Mouse (Mus musculus) urinary bladder, postnatal 25 days (tissue): ENCODE measurements around the gene Ranbp10.
"Not testable (repeated sequence)": the region's sequence is repeated elsewhere in the genome, so short reads cannot be mapped to it uniquely, and the experiment has no call there.

Experiments used
- DNase-seq: peaks from one replicate; pipeline ENCODE4 v3.0.0; 2022; ENCODE audit warnings: low spot score

Ranbp10 gene

GRCm38 (mm10) chr8:105835318-105835717, 8.2 kb upstream of the Ranbp10 start:
- DNase-seq, result peak; percentile 70

- not testable (repeated sequence) for DNase-seq
Observed at GRCm38 (mm10) chr8:105833740-105834139, 6.6 kb upstream of the Ranbp10 start.

DNA sequence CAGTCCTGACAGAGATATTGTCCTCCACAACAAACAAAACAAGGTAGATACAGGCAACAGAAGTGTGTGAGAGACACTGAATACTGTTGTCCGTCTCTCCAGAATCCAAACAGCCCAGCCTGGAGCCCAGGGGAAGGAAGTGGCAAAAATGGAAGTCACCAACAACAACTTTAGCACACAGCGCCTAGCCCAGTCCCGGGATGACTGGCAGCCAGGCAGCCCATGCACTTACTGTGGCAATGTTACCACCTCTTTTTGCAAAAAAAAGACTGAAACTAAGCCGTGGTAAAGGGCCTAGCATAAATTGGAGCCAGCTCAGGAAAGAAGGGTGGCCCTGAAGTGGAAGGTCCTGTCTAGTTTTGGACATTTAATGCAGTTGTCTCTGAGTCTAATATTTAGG, 771 bp downstream of the Ranbp10 start:
- DNase-seq, result no peak

DNA sequence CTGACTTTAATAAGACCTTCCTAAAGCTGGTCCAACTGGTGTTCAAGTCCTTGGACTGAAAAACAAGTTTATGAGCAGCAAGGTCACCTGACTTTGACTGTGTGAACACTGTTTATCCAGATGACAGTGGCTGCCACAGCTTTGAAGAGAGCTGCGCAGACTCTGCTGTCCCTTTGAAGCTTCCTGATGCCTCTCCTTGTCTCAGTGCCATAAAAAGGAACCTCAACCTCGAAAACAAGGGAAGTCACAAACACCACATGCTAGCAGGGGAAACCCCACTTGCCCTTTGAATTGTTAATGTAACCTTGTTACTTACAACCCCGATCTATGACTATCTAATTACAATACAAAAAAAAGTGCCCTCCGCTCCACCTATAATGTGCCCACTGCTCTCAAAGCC, 1.6 kb downstream of the Ranbp10 start:
- no peak for DNase-seq

GRCm38 (mm10) chr8:105820925-105821324, 6.2 kb downstream of the Ranbp10 start:
- DNase-seq, result no peak

- DNase-seq, result no peak
Observed at GRCm38 (mm10) chr8:105819659-105820058, 7.5 kb downstream of the Ranbp10 start.

- DNase-seq, result no peak
Observed at GRCm38 (mm10) chr8:105813241-105813640, 13.9 kb downstream of the Ranbp10 start.

DNA sequence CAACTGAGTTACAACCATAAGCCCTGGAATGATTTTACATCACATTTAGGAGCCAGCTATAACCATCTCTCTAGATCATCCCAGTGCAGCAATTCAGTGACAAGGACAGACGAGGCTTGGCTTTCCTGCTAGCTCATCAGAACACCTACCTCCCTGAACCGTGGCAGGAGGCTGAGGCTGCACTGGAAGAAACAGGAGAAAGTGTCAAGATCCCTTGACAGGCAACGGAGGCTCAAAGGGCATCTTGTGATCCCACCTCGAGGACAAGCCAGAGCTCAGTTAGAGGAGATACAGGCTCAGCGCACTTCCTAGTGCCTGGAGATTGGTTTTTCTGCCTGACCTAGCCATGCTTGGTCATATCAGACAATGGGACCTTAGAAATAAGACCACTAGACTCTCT, 14.6 kb downstream of the Ranbp10 start:
- DNase-seq, result no peak

GRCm38 (mm10) chr8:105811543-105811942, 15.6 kb downstream of the Ranbp10 start:
- no peak for DNase-seq

DNA sequence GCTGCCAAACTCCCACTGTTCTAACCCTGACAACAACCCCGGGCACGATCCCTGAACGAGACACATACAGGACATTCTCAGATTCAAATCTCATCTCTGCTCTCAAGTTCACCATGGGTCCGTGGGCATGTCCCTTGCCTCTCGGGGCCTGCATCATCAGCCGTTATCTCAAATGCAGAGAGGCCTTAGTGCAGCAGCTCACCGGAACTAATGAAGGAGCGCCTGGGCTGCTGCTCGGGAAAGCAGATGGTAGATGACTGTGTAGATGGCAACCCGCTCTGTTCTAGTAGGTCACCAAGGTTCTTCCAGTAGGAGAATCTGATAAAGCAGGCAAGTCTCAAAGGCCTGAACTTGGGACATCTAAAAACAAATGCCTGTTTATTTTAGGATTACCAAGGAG, 16.1 kb downstream of the Ranbp10 start:
- DNase-seq, result no peak

DNA sequence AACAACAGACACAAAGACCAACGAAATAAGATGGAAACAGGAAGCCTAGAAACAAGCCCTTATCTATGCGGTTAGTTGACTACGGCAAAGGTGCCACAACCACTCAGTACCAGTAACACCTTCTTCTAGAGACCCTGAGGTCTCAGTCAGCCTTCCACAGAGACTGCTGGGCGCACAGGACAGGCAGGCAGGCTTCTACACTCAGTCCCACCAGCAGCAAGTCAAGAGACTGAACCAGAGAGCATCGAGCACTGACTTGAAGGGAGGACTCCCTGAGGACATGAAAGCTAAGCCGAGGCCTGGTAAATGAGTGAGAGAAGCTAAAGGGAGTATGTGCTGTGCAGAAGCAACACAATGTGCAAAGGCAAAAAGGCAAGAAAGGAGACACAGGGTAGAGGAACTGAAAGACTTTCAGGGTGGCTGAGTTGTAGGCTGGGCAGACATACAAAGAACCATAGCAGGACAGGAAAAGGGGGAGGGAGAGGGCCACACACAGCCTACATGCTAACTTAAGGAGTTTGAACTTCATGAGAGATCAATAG, 16.8 kb downstream of the Ranbp10 start:
- no peak for DNase-seq

- no peak for DNase-seq
Observed at GRCm38 (mm10) chr8:105808480-105808879, 18.7 kb downstream of the Ranbp10 start.

- no peak for DNase-seq
Observed at GRCm38 (mm10) chr8:105807766-105808165, 19.4 kb downstream of the Ranbp10 start.

DNA sequence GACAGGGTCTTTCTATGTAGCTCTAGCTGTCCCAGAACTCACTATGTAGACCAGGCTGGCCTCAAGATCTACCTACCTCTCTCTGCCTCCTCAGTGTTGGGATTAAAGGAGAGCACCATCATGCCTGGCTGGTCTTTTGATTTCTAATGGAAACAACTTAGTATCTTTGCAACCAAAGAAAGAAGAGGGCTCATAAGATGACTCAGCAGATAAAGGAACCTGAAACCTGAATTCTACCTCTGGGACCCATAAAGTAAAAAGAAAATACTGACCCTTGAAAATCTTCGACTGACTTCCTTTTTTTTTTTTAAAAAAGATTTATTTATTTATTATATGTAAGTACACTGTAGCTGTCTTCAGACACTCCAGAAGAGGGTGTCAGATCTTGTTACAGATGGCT, 21.2 kb downstream of the Ranbp10 start:
- DNase-seq, result no peak

DNA sequence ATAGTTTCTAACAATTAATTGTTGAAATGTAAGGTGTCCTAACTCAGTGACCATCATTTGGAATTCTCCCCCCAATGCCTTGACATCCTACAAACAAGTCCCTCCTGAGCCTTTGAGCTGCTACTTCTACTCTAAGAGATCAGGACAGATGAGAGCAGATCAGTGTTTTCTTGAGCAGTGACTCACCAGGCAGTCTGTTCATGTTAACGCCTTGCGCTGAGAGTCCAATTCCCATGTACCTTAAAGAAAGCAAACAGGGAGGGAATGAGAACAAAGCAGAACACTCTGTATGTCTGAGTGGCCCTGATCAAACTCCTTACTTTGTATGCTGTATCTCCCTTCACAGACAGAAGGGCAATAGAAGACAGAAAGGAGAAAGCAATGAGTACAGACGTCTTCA, 21.8 kb downstream of the Ranbp10 start:
- DNase-seq, result no peak

DNA sequence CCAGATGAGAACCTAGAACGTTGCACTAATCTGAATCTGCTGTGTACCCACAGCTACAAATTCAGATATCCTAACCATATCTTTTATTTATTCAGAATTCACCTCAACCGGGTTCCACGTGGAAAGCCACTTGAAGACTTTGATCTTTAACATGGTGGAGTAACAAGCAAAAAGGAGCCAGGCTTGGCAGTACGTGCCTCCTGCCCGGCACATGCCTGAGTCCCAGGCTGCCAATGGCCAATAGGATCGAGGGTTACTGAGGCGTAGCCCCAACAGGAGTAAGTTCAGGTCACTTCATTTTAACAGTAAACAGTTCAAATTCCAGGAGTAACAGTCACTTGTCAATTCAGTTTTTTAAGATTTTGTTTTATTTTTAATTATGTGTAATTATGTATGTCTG, 22.4 kb downstream of the Ranbp10 start:
- DNase-seq, result no peak

GRCm38 (mm10) chr8:105801153-105801904, 25.8 kb downstream of the Ranbp10 start:
- no peak for DNase-seq

DNA sequence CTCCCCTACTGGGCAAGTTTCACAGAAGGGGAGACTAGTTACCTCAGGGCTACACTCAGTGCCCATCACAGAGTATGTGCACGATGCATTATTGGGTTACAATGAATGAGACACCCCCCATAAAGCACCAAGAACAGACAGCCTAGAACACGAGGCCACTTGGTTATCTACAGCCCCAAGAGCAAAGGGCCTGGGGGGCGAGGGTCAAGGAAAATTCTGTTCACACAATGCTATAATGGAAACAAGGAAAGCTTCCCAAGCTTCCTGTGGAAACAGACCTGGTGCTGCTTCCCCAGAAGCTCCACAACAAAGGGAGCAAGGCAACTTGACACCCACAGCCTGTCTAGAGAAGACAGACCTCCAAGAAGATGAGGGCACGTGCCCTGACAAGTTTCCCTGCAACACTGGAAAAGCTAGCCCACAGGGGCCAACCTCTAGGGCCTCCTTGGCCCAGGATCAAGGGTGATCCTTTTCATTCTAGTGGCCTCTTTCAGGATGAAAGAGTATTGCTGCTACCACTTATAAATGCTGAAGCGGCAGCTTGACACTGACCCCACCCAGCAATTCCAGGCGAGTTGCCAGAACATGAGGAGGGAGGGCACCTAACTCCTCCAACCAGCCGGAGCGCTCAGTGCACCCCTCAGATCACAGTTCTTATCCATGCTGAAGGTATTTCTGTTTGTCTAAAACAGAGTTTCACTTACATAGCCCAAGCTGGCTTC, 27.9 kb downstream of the Ranbp10 start:
- DNase-seq, result peak; percentile 70

GRCm38 (mm10) chr8:105798408-105798807, 28.7 kb downstream of the Ranbp10 start:
- no peak for DNase-seq

GRCm38 (mm10) chr8:105795785-105796184, 31.4 kb downstream of the Ranbp10 start:
- no peak for DNase-seq

DNA sequence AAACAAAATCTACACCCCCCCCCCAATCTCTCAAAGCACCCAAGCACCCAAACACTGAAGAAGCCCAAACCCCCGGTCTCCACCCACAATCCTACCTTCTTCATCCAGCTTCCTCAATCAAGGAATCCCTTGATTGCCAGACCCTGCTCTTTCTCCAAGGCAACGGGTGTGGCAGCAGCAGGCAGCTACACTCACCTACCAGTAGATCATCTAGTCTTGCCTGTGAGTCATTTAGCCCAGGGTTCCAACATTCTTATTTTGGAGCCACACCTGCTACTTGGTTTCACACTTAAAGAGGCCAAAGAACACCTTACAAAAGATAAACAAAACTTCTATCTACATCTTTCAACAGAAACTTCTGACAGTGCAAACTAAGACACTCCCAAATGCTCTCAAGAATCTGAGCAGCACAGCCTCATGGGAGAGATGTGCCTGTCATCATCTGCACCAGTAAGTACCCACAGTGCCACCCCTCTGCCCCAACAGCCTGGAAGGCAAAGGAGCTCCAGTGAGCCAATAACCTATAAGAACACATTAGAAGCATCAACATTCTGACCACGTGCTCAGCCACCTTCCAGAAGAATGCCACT, 33.0 kb downstream of the Ranbp10 start:
- no peak for DNase-seq

GRCm38 (mm10) chr8:105793331-105793730, 33.8 kb downstream of the Ranbp10 start:
- no peak for DNase-seq

DNA sequence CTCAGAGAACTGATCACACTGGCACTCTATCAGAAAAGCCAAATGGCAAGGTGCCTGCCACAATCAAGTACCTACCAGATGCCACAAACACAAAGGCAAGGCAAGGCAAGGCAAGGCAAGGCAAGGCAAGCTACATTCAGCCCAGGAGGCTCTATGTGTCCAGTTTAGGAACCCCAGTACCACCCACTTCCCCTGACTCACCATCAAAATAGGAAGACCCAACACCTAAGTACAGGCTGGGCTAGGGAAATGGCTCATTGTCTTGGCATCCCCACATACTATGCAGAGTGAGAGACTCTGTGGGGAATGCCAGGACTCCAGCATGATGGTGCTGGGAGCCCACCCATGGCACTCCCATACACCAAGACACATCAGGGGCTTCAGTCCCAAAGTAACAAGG, 37.5 kb downstream of the Ranbp10 start:
- no peak for DNase-seq
